Mouse (Mus musculus) cerebellum, postnatal 14 days (tissue): ENCODE data around the gene Ypel2.
A peak's percentile ranks its signal among the peaks of the same experiment; 100 is the strongest.

ENCODE experiments used
- DNase-seq, 2 experiments: peaks; one replicate each; pipeline ENCODE4 v3.0.0; 2021; ENCODE audit warnings: mixed read lengths in 2 of 2

Ypel2 gene

GRCm38 (mm10) chr11:86960331-86960730 is 33.2 kb downstream of the Ypel2 start:
- DNase-seq = no peak

DNA sequence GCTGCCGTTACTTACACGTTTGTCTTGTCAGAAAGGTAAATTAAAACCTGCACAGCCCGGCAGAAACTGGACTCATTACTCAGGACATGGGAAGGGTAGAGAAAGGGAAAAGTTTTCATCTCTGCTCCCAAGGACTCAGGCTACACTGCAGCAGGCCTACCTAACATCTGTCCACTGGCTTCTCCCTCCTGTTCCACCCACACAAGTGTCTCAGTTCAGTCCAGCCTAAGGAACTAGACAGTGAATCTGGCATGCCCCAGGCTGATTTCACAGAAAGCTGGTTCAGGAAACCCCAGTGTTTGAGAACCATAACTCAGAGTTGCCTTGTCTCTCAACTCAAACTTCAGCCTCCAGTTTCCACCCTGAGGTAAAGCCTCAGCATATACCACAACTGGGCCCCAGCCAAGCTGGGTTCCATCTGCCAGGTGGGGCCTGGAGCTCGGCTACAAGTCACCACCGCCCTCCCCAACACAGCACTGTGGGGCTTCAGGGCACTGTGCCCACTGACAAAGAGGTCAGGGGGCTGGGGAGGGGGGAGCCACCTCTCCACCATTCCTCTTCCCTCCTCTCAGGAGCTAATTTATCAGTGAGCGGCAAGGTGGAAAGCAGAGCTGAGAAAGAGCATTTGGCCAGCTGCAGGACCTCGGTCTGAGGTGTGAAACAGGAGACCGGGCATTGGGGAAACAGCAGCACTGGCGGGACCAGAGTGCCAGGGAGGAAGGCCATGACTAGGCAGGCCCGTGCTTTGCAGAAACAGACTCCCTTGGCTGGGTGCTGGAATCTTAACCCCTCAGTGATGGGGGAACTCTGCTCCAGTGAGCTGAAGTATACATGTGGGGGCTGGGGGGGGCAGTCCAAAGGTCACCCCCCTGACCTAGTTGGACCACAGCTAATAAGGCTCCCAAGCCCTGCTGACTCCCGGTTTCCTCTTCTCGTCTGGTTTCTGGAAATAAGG is 34.5 kb downstream of the Ypel2 start:
- peak; percentile 56 to 58 for DNase-seq

DNA sequence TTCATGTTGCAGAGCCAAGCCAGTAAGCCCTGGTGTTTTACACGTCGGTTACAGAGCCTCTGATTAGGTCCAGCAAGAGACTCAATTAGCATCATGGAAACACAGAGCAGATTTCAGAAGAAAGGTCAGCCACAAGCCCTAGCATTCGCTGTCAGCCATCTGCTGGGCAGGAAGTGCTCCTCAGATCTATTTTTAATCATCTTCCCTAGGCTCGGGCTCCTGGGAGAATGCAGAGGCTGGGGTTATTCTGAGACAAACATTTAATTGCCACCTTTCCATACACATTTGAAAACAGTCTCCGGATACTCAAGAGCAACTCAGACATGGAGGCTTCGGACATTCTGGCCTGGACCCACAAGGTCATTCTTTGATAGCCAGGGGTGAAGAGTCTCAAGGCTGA is 35.3 kb downstream of the Ypel2 start:
- peak; percentile 44 to 54 for DNase-seq

- DNase-seq = no peak
Observed at GRCm38 (mm10) chr11:86956363-86956762, 37.1 kb downstream of the Ypel2 start.

GRCm38 (mm10) chr11:86954616-86955270 is 38.8 kb downstream of the Ypel2 start:
- DNase-seq = no peak

GRCm38 (mm10) chr11:86953096-86953495 is 40.4 kb downstream of the Ypel2 start:
- no peak for DNase-seq

GRCm38 (mm10) chr11:86952659-86953058 is 40.8 kb downstream of the Ypel2 start:
- DNase-seq = no peak

DNA sequence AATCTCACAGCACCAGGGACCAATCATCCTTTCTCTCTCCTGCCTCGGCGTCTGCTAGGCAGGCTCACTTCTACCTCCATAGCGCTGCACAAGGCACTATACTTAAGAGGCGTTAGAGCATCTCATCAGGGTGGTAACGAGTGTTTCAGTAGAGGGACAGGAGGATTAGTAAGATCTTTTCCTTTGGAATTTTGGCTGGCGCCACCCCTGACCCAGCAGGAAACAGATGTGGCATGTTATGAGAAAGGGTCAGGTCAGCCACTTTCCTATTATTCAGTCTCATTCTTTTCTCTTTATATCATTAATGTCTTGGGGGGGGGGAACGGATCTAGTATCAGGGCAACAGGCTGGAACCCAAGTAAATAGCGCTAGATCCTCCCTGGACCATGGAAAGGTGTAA is 41.8 kb downstream of the Ypel2 start:
- no peak for DNase-seq

- DNase-seq = no peak
Observed at GRCm38 (mm10) chr11:86950491-86950890, 43.0 kb downstream of the Ypel2 start.

GRCm38 (mm10) chr11:86949951-86950441 is 43.5 kb downstream of the Ypel2 start:
- DNase-seq = peak; percentile 70 to 84

GRCm38 (mm10) chr11:86946644-86947195 is 46.8 kb downstream of the Ypel2 start:
- DNase-seq = no peak

DNA sequence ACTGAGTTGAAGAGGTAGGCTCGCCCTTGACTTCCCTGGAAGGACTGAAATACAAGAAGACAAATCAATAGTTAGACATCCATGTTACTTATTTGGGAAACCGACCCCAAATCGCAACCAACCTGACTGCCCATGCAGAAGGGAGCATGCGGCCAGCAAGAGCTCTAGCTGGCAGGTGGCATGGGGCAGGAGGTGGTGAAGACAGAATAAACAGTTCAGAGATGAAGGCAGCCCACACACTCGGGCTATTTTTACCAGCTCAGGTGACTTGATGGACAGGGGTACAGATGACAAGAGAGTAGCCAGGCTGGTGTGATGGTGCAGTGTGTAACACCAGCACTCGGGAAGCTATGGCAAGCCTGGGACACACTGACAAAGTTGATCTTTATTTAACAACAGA is 47.6 kb downstream of the Ypel2 start:
- no peak for DNase-seq

DNA sequence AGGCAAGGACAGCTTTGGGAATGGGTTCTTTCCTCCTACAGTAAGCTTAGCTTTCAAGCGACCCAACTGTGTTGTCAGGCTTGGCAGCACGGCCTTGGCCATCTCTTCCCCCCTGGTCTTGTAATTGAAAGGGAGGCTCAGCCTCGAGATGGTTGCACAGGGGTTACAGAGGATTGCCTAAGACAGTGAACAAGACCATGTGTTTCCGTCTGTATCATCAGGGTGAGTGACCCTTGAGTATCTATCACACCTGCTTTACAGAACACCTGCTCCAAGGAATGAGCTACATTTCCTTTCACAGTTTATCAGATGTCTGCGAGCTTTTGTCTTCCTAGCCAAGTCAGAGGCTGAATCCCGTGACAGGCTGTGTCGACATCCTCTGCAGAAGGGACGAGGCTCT is 48.4 kb downstream of the Ypel2 start:
- no peak for DNase-seq

GRCm38 (mm10) chr11:86944539-86944938 is 49.0 kb downstream of the Ypel2 start:
- DNase-seq = no peak

DNA sequence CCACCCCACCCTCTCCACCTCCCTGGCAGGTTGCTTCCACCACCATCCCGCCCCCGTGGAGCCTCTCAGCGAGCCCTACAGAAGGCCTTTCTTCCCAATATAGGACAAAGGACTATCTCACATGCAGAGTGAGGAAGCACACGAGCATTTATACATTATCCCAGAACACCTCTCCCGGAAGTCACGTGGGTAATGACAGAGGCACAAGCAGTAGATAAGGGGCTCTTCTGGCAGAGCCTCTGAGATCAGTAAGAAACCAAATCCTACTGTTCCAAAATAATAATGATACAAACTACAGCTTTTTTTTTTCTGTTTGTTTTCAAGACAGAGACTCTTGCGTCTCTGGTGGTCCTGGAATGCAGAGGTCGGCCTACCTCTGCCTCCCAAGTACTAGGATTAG is 51.6 kb downstream of the Ypel2 start:
- DNase-seq = no peak

- DNase-seq = no peak
Observed at GRCm38 (mm10) chr11:86939503-86939902, 54.0 kb downstream of the Ypel2 start.

- DNase-seq = no peak
Observed at GRCm38 (mm10) chr11:86938551-86938950, 55.0 kb downstream of the Ypel2 start.

DNA sequence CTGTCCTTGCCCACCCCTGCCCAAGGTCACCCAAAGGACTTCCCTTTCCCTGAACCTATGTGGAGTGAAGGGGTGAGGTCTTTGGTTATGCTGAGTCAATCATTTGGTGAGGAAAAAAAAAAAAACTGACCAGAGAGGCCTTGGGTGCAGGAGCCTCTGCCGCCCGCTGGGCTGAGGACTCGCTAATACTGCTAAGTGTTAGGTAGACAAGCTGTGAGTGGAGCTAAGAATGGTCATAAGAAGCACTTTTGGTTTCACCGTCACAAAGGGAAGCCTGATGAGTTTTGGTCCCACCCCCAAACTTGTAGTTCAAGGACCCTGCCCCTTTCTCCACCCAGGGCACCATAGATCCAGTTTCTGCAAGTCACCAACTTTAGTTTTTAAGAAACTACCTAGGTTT is 55.4 kb downstream of the Ypel2 start:
- no peak for DNase-seq

DNA sequence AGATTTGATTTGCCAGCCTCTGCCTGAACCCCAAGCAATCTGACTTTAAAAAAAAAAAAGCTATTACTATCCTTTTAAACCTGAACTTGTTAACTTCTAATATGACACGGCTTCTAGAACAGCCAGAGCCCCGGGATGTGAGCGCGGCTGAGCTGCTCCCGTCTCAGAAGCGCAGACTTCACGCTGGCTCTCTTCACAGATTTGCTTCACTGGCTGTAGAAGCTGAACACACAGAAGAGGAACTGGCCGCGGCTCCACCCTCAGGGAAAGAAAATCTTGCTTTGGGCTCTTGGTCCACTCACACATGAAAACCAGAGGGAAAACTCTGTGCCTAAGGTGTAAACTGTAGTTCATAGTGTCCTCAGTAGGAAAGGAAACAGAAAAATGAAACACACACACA is 56.6 kb downstream of the Ypel2 start:
- DNase-seq = no peak

DNA sequence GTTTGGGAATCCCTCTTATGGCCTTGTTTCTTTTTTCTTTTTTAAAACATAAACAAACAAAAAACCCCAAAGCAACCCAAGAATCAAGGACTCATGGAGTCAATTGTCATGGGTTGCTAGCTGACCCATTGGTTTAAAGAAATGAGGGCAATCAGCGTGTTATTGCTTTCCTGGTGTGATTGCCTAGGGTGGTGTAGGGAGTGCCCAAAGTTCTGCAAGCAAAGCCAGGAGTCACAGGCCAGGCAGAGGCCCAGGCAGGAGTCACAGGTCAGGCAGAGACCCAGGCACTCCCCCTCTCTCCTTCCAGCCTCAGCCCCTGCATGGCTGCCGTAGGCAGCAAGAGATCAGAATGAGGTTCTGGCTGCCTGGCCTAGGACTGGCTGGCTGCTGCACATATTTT is 58.6 kb downstream of the Ypel2 start:
- no peak for DNase-seq

GRCm38 (mm10) chr11:86932201-86932600 is 61.3 kb downstream of the Ypel2 start:
- DNase-seq = no peak

GRCm38 (mm10) chr11:86930636-86931180 is 62.8 kb downstream of the Ypel2 start:
- no peak for DNase-seq

DNA sequence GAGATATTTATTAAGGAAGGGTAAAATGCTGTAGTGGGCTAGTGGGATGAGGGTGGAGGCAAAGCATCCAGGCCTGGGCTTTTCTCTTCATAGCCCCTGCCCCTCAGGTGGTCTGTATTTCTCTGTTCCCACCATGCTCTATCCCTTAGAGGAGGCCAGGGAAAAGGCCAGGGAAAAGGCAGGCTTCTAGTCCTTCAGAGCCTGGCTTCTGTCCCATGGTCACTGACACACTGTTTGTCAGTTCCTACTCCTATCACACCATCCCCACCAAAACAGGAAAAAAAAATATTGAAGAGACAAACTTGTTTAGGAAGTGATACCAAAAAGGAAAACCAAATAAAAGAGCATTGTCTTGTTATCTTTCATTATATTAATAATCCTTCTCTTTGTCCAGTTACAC is 63.5 kb downstream of the Ypel2 start:
- no peak for DNase-seq
